Mouse (Mus musculus): ENCODE measurements around the gene E330017A01Rik. TPM values are rescaled to one million over a fixed set of nuclear protein-coding genes. Genes with fewer than 3 reads are reported as not detected.

The E330017A01Rik gene
- total and polyA plus RNA-seq, 2 experiments = not detected

DNA sequence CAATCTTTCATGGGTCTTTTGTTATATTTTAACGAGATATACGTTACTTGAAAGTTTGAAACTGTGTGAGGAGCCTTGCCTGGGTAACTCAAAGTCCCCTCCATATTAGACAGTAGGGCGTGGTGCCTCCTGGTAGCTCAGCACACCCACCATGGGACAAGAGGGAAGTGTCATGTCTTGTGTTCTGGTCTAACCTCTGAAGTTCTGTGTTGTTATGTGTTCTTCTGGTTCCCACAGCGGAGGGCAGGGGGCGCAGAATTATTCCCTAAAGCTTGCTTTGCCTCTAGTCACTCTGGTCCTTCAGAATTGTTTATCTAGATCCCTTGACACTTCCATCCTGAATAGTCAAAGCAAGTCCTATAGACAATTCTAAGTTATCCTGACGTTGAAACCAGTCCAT, 43.5 kb upstream of the E330017A01Rik start:
- H3K4me3 ChIP-seq (ENCODE audit: insufficient read depth, low read depth, low read length) = no peak overlapping the region
- H3K36me3 ChIP-seq (ENCODE audit: control insufficient read depth, insufficient read depth, low read length) = peaks cover 28% of the 10 kb centered on the region
- no peaks in the 10 kb centered on the region for H3K27me3 ChIP-seq (ENCODE audit: control insufficient read depth, insufficient read depth, low read length)
- no peak overlapping the region for H3K9ac ChIP-seq (ENCODE audit: low read depth, low read length)
- no peak for DNase-seq (ENCODE audit: extremely low read depth, low read depth, low spot score)
- H3K79me2 ChIP-seq (ENCODE audit: control insufficient read depth, insufficient read depth, low read length) = no peaks in the 10 kb centered on the region
- TF ChIP-seq CTCF (IDR thresholded peaks at IDR 0.05; ENCODE audit: low read depth, low read length) = no peak
- no peak overlapping the region for H3K27ac ChIP-seq (replicated peaks; ENCODE audit: insufficient read depth, low read depth, low read length)
- H3K4me1 ChIP-seq (ENCODE audit: control insufficient read depth, insufficient read depth, low read length) = no peaks in the 10 kb centered on the region; the same call in 1 of the 2 replicates
- 89% methylated on average over 6 of the region's 6 CpGs for WGBS

DNA sequence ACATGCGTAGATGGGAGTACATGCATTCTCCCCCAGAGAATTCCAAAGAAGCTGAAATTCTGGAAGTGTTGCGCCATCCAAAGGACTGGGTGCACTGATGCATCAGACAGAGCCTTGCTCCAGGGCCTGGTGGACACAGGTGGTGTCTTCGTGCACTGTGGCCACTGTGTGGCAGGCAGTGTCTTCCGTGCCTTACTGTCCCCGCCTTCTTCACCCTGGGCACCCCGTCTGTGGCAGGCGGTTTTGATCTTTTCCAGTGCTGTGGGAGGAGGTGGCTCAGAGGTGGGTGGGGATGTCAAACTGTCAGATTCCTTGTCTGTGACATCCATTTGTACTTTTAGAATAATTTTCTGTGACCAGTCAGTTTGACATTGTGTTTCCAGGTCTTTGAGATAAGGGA, 40.1 kb upstream of the E330017A01Rik start:
- H3K27me3 ChIP-seq (ENCODE audit: control insufficient read depth, insufficient read depth, low read length) = no peaks in the 10 kb centered on the region
- TF ChIP-seq CTCF (IDR thresholded peaks at IDR 0.05; ENCODE audit: low read depth, low read length) (0 out of 2 replicates have a peak, but pooled peaks have one; percentile 28), POLR2A (IDR thresholded peaks at IDR 0.05; ENCODE audit: extremely low read depth, insufficient read depth, low read length) (no peak)
- no peak overlapping the region for H3K9ac ChIP-seq (ENCODE audit: low read depth, low read length)
- no peaks in the 10 kb centered on the region; the same call in 1 of the 2 replicates for H3K4me1 ChIP-seq (ENCODE audit: control insufficient read depth, insufficient read depth, low read length)
- H3K27ac ChIP-seq (replicated peaks; ENCODE audit: insufficient read depth, low read depth, low read length) = no peak overlapping the region
- no peak overlapping the region for H3K4me3 ChIP-seq (ENCODE audit: insufficient read depth, low read depth, low read length)
- peaks cover 56% of the 10 kb centered on the region for H3K36me3 ChIP-seq (ENCODE audit: control insufficient read depth, insufficient read depth, low read length)
- DNase-seq (ENCODE audit: extremely low read depth, low read depth, low spot score) = no peak
- H3K79me2 ChIP-seq (ENCODE audit: control insufficient read depth, insufficient read depth, low read length) = no peaks in the 10 kb centered on the region; the same call in 1 of the 2 replicates
- 60% methylated on average over 7 of the region's 7 CpGs for WGBS

DNA sequence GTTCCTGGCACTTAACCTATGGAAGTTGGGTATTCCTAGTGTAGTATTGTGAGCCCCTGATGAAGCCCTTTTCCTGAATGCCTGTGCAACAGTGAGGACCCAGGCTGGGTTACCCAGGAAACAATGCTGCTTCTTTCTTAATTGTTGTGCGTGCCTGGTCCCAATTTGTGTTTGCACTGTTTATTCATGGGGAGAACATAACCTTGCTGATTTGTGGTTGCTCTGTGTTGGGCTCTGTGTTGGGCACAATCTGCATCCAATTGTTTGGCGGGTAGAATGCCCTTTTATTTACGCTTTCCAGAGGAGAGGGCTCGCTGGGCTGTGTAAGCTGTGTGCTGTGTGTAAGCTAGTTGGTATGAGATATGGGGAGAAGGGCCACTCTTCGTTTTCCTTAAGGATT, 39.0 kb upstream of the E330017A01Rik start:
- Histone ChIP-seq H3K9ac (ENCODE audit: low read depth, low read length) (no peak overlapping the region), H3K36me3 (ENCODE audit: control insufficient read depth, insufficient read depth, low read length) (peaks cover 63% of the 10 kb centered on the region), H3K79me2 (ENCODE audit: control insufficient read depth, insufficient read depth, low read length) (no peaks in the 10 kb centered on the region; the same call in 1 of the 2 replicates), H3K27me3 (ENCODE audit: control insufficient read depth, insufficient read depth, low read length) (no peaks in the 10 kb centered on the region), H3K27ac (replicated peaks; ENCODE audit: insufficient read depth, low read depth, low read length) (no peak overlapping the region), H3K4me3 (ENCODE audit: insufficient read depth, low read depth, low read length) (no peak overlapping the region), H3K4me1 (ENCODE audit: control insufficient read depth, insufficient read depth, low read length) (no peaks in the 10 kb centered on the region; the same call in 1 of the 2 replicates)
- TF ChIP-seq POLR2A (IDR thresholded peaks at IDR 0.05; ENCODE audit: extremely low read depth, insufficient read depth, low read length) (no peak), CTCF (IDR thresholded peaks at IDR 0.05; ENCODE audit: low read depth, low read length) (no peak)
- no peak for DNase-seq (ENCODE audit: extremely low read depth, low read depth, low spot score)
- 81% methylated on average over 5 of the region's 5 CpGs for WGBS

DNA sequence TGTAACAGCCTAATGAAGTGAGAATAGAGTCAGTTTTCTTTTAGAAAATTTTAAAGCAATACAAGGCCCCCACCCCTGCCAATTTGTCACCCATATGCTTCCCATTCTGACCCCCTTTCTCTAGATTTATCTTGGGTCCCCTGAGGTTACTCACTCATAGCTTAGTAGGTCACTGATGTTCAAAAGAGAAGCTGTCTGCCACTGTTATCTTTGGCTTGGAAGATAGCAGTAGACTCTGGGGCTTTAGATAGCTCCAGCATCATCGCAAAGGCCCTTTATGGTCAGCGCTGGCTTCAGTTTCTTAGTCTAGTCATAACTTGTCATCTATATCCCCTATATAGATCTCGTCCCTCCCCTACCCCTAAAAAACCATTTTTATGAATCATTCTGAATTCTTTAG, 38.1 kb upstream of the E330017A01Rik start:
- TF ChIP-seq POLR2A (IDR thresholded peaks at IDR 0.05; ENCODE audit: extremely low read depth, insufficient read depth, low read length) (no peak), CTCF (IDR thresholded peaks at IDR 0.05; ENCODE audit: low read depth, low read length) (no peak)
- peaks cover 5% of the 10 kb centered on the region for H3K4me1 ChIP-seq (ENCODE audit: control insufficient read depth, insufficient read depth, low read length)
- H3K9ac ChIP-seq (ENCODE audit: low read depth, low read length) = no peak overlapping the region
- peaks cover 63% of the 10 kb centered on the region for H3K36me3 ChIP-seq (ENCODE audit: control insufficient read depth, insufficient read depth, low read length)
- no peak overlapping the region for H3K27ac ChIP-seq (replicated peaks; ENCODE audit: insufficient read depth, low read depth, low read length)
- 86% methylated on average over 3 of the region's 3 CpGs for WGBS
- peaks cover 2% of the 10 kb centered on the region; the same call in 1 of the 2 replicates for H3K79me2 ChIP-seq (ENCODE audit: control insufficient read depth, insufficient read depth, low read length)
- no peaks in the 10 kb centered on the region for H3K27me3 ChIP-seq (ENCODE audit: control insufficient read depth, insufficient read depth, low read length)
- no peak overlapping the region for H3K4me3 ChIP-seq (ENCODE audit: insufficient read depth, low read depth, low read length)
- DNase-seq (ENCODE audit: extremely low read depth, low read depth, low spot score) = no peak

DNA sequence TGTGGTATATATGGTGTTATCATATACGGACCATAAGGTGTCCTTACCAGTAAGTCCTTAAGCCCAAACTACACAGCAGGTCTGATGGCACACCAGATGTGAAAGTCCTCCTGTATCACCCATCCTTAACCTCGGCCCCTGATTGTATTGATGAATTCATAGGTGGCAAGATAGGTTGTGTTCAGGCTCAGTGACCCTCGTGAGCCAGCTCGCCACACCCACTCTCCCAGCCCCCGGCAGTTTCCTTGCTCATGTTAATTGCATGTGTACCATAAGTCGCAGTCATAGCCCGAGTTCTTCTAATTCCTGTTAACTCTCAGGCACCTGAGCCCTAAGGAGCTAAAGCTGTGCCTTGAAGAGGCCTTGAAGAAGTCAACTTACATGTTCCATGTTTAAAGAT, 37.6 kb upstream of the E330017A01Rik start:
- H3K4me3 ChIP-seq (ENCODE audit: insufficient read depth, low read depth, low read length) = no peak overlapping the region
- peaks cover 58% of the 10 kb centered on the region for H3K36me3 ChIP-seq (ENCODE audit: control insufficient read depth, insufficient read depth, low read length)
- no peak overlapping the region for H3K27ac ChIP-seq (replicated peaks; ENCODE audit: insufficient read depth, low read depth, low read length)
- H3K79me2 ChIP-seq (ENCODE audit: control insufficient read depth, insufficient read depth, low read length) = peaks cover 2% of the 10 kb centered on the region; the same call in 1 of the 2 replicates
- no peaks in the 10 kb centered on the region for H3K27me3 ChIP-seq (ENCODE audit: control insufficient read depth, insufficient read depth, low read length)
- no peak for TF ChIP-seq POLR2A (IDR thresholded peaks at IDR 0.05; ENCODE audit: extremely low read depth, insufficient read depth, low read length)
- TF ChIP-seq CTCF (IDR thresholded peaks at IDR 0.05; ENCODE audit: low read depth, low read length) = no peak
- WGBS = 73% methylated on average over 7 of the region's 7 CpGs
- no peak for DNase-seq (ENCODE audit: extremely low read depth, low read depth, low spot score)
- H3K9ac ChIP-seq (ENCODE audit: low read depth, low read length) = no peak overlapping the region
- peaks cover 5% of the 10 kb centered on the region for H3K4me1 ChIP-seq (ENCODE audit: control insufficient read depth, insufficient read depth, low read length)

DNA sequence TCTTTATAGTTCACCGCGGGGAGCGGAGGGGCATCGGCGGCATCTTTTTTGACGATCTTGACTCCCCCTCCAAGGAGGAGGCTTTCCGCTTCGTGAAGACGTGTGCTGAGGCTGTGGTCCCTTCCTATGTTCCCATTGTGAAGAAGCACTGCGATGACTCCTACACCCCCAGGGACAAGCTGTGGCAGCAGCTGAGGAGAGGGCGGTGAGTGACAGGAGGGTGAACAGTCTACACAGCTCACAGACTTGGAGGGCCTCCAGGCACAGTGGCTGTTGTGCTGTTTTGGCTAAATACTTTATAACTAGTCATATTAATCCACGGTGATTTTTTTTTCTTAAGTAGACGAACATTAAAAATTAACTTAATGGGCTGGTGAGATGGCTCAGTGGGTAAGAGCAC, 36.7 kb upstream of the E330017A01Rik start:
- peaks cover 50% of the 10 kb centered on the region for H3K36me3 ChIP-seq (ENCODE audit: control insufficient read depth, insufficient read depth, low read length)

More for the DNA sequence above, 36.7 kb upstream of the E330017A01Rik start:
- WGBS = 87% methylated on average over 13 of the region's 13 CpGs
- DNase-seq (ENCODE audit: extremely low read depth, low read depth, low spot score) = peak; percentile 52
- H3K27ac ChIP-seq (replicated peaks; ENCODE audit: insufficient read depth, low read depth, low read length) = no peak overlapping the region
- H3K4me3 ChIP-seq (ENCODE audit: insufficient read depth, low read depth, low read length) = no peak overlapping the region
- no peak overlapping the region for H3K9ac ChIP-seq (ENCODE audit: low read depth, low read length)
- no peaks in the 10 kb centered on the region for H3K27me3 ChIP-seq (ENCODE audit: control insufficient read depth, insufficient read depth, low read length)
- TF ChIP-seq POLR2A (IDR thresholded peaks at IDR 0.05; ENCODE audit: extremely low read depth, insufficient read depth, low read length) = no peak
- TF ChIP-seq CTCF (IDR thresholded peaks at IDR 0.05; ENCODE audit: low read depth, low read length) = no peak
- H3K4me1 ChIP-seq (ENCODE audit: control insufficient read depth, insufficient read depth, low read length) = peaks cover 5% of the 10 kb centered on the region
- peaks cover 9% of the 10 kb centered on the region; the same call in 1 of the 2 replicates for H3K79me2 ChIP-seq (ENCODE audit: control insufficient read depth, insufficient read depth, low read length)

All from liver, adult 2 months (tissue).